Mouse (Mus musculus) megakaryocyte, embryonic 14.5 days (primary cell): Measurements from ENCODE around the gene Rnf208.

ENCODE experiments used
- FLI1 ChIP-seq: IDR thresholded peaks from 2 replicates; pipeline ENCODE4 v1.6.1; 2012; ENCODE audit warnings: low read length, inconsistent platforms, mixed read lengths
- GATA1 ChIP-seq: IDR thresholded peaks from 3 replicates; pipeline ENCODE4 v1.6.1; 2012; ENCODE audit warnings: mixed read lengths, low read length, inconsistent platforms, borderline replicate concordance

- TF ChIP-seq GATA1: no peak
- no peak for TF ChIP-seq FLI1
Measured at GRCm38 (mm10) chr2:25228431-25228889, 13.6 kb upstream of the Rnf208 start.
